Mouse (Mus musculus) stomach, postnatal 0 days (tissue): ENCODE data around the gene Ids.

ENCODE experiments used
- CTCF ChIP-seq: IDR thresholded peaks from 2 replicates; pipeline ENCODE4 v1.5.1; 2016; ENCODE audit warnings: antibody characterized with exemption, low read depth, mild to moderate bottlenecking, moderate library complexity
- EP300 ChIP-seq: optimal IDR thresholded peaks from 2 replicates; pipeline ENCODE3; 2016; ENCODE audit warnings: antibody characterized with exemption

GRCm38 (mm10) chrX:70362985-70363384, 1.9 kb downstream of the Ids start:
- TF ChIP-seq CTCF (no peak), EP300 (no peak)
